8 mouse cellular contexts compared by ENCODE assay signal in the genomic region with DNA sequence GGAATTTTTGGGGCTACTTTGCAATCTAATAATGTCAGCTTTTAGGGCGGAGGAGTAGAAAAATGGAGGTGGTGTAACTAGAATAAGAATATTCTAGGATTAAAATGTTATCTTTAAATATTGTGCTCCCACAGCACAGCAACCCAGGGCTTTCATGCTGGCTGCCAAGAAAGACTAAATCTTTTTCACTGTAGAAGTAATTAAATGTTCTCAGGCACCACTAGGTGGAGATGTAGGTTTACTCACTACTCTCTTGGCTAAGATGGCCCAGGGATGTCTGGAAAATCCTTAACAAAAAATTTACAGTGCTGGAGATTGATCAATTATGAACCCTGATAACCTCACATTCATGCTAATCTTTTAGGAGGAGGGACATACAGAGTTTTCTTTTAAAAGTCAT.
DNase-seq lines count a peak whose midpoint lies in the region; ATAC-seq and TF ChIP-seq lines count a peak whose summit lies in the region.
"Had no signal": no experiment of that assay in that cellular context is flagged by ENCODE, and none has a peak within 500 bp of the region (broad histone marks: within the 10 kb centered on the region; RNA-seq: fewer than 3 reads in every experiment).

No protein-coding gene starts in this region.

- peaks cover 50% of the 10 kb centered on the region for H3K4me1 ChIP-seq in forebrain, embryonic 13.5 days
- peaks cover 44% of the 10 kb centered on the region for H3K4me1 ChIP-seq in midbrain, embryonic 13.5 days (replicated peaks)

- H3K9ac ChIP-seq in forebrain, embryonic 13.5 days: no peak overlapping the region
- H3K9ac ChIP-seq in midbrain, embryonic 13.5 days (replicated peaks): no peak overlapping the region

- peak; percentile 30 for DNase-seq in layer of hippocampus, adult 9-11 months
- no peak for DNase-seq in layer of hippocampus, adult 8-10 months (ENCODE audit: low spot score in 2 of 2)
- DNase-seq in Patski (ENCODE audit: low read depth, low spot score): no peak
- DNase-seq in spleen, adult 18-20 months: no peak
- no peak for DNase-seq in adrenal gland, adult 2 months

- WGBS in forebrain, embryonic 13.5 days: 45% methylated on average over 1 of the region's 1 CpGs
- WGBS in midbrain, embryonic 13.5 days: 41% methylated on average over 1 of the region's 1 CpGs

- H3K9me3 ChIP-seq in forebrain, embryonic 13.5 days (replicated peaks): no peaks in the 10 kb centered on the region
- H3K9me3 ChIP-seq in midbrain, embryonic 13.5 days: no peaks in the 10 kb centered on the region

- peaks cover 11% of the 10 kb centered on the region for H3K27me3 ChIP-seq in Patski
- no peaks in the 10 kb centered on the region for H3K27me3 ChIP-seq in forebrain, embryonic 13.5 days
- H3K27me3 ChIP-seq in midbrain, embryonic 13.5 days: no peaks in the 10 kb centered on the region

- peak; percentile 67 for ATAC-seq in Patski
- ATAC-seq in forebrain, embryonic 13.5 days: peak; percentile 84
- peak; percentile 65; the same call in 1 of the 2 replicates for ATAC-seq in midbrain, embryonic 13.5 days

- POLR2A ChIA-PET in Patski (lab: Charles Lee): interaction anchor here (0.7 kb wide), 1 partner anchor 1397 kb away, joined by 3 read pairs; no protein-coding TSS in a partner anchor

- H3K4me3 ChIP-seq in forebrain, embryonic 13.5 days: no peak overlapping the region
- no peak overlapping the region for H3K4me3 ChIP-seq in midbrain, embryonic 13.5 days (replicated peaks)
- H3K4me3 ChIP-seq: myocyte had no signal

- no peak overlapping the region for H3K4me2 ChIP-seq in forebrain, embryonic 13.5 days
- H3K4me2 ChIP-seq in midbrain, embryonic 13.5 days (replicated peaks): no peak overlapping the region

- H3K27ac ChIP-seq in forebrain, embryonic 13.5 days: peak overlapping the region; percentile 77
- H3K27ac ChIP-seq in midbrain, embryonic 13.5 days: no peak overlapping the region

- no peaks in the 10 kb centered on the region for H3K36me3 ChIP-seq in forebrain, embryonic 13.5 days (ENCODE audit: poor library complexity, severe bottlenecking)
- no peaks in the 10 kb centered on the region for H3K36me3 ChIP-seq in midbrain, embryonic 13.5 days

- peak; percentile 73 for TF ChIP-seq CTCF in Patski (IDR thresholded peaks at IDR 0.05)

- CTCF ChIA-PET in Patski (lab: Charles Lee): interaction anchor here (0.8 to 2.2 kb wide), 4 partner anchors 10 to 658 kb away, joined by 4 to 12 read pairs (median 4); no protein-coding TSS in a partner anchor

- in situ Hi-C loops in Patski (cut with MboI; ENCODE audit: low pct_unique_long_range_greater_than_20kb): loop anchor here (5.0 to 10.0 kb wide), 3 partner anchors 115 to 1632 kb away; no protein-coding TSS in a partner anchor
